Mouse (Mus musculus): ENCODE results near the gene Zfp988. TPM values are rescaled to one million over a fixed set of nuclear protein-coding genes. Genes with fewer than 3 reads are reported as not detected.
"Not testable (repeated sequence)": the region's sequence is repeated elsewhere in the genome, so short reads cannot be mapped to it uniquely, and the experiment has no call there.

Zfp988 gene
- polyA plus RNA-seq (2015; fragmentation: Nextera tagmentation; extraction: Ambion mirVana), result 0.09 and 0.22 TPM in 2 replicates

GRCm38 (mm10) chr4:147305436-147305835, at the start of gene Zfp988:
TSS of gene Zfp988 (plus strand) at chr4:147305674.
- H3K4me1 ChIP-seq (replicated peaks); H3K27ac ChIP-seq; H3K9ac ChIP-seq; H3K36me3 ChIP-seq; H3K4me3 ChIP-seq; H3K27me3 ChIP-seq; H3K4me2 ChIP-seq; ATAC-seq (ENCODE audit: low FRiP score): not testable (repeated sequence)
- H3K9me3 ChIP-seq, result peaks cover 13% of the 10 kb centered on the region
- 93% methylated on average over 6 of the region's 6 CpGs for WGBS

DNA sequence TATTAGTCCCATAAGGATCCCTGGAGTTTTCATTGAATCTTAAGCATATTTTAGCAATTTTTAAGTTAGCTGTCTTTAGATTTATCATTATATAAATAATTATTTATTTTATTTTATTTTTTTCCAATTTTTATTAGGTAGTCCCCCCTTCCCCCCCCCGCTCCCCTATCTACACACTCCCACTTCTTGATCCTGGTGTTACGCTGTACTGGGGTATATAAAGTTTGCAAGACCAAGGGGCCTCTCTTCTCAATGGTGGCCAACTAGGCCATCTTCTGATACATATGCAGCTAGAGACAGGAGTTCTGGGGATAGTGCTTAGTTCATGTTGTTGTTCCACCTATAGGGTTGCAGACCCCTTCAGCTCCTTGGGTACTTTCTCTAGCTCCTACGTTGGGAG, 42.8 kb upstream of the Zfp988 start:
- not testable (repeated sequence) for H3K27ac ChIP-seq; H3K9ac ChIP-seq; H3K4me2 ChIP-seq; ATAC-seq (ENCODE audit: low FRiP score); H3K4me3 ChIP-seq; H3K4me1 ChIP-seq (replicated peaks); H3K36me3 ChIP-seq; H3K27me3 ChIP-seq
- peaks cover 26% of the 10 kb centered on the region for H3K9me3 ChIP-seq
- WGBS, result 96% methylated on average over 2 of the region's 3 CpGs

DNA sequence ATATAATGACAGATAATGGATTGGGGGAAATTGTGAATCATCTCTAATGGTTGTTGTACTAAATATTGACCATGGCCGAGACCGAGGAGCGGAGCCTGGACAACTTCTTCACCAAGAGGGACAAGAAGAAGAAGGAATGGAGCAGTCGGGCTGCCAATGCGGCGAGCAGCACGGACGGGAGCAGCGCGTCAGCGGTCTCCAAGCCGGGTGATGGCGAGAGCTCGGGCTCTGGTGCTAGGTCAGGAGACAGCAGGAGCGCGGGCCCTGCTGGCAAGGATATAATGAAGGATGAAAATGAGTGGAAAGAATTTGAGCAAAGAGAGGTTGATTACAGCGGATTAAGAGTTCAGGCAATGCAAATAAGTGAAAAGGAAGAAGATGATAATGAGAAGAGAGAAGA, 38.2 kb upstream of the Zfp988 start:
- not testable (repeated sequence) for H3K36me3 ChIP-seq; H3K4me2 ChIP-seq; H3K27ac ChIP-seq; H3K27me3 ChIP-seq; H3K4me3 ChIP-seq; H3K4me1 ChIP-seq (replicated peaks); H3K9ac ChIP-seq; ATAC-seq (ENCODE audit: low FRiP score)
- WGBS, result 91% methylated on average over 16 of the region's 17 CpGs
- peaks cover 43% of the 10 kb centered on the region for H3K9me3 ChIP-seq

- not testable (repeated sequence) for H3K9ac ChIP-seq; H3K27me3 ChIP-seq; H3K4me2 ChIP-seq; H3K27ac ChIP-seq; H3K4me1 ChIP-seq (replicated peaks); ATAC-seq (ENCODE audit: low FRiP score); H3K36me3 ChIP-seq; H3K4me3 ChIP-seq
- 88% methylated on average over 25 of the region's 25 CpGs for WGBS
- H3K9me3 ChIP-seq, result peaks cover 53% of the 10 kb centered on the region
Measured at GRCm38 (mm10) chr4:147268735-147269134, 36.7 kb upstream of the Zfp988 start.

DNA sequence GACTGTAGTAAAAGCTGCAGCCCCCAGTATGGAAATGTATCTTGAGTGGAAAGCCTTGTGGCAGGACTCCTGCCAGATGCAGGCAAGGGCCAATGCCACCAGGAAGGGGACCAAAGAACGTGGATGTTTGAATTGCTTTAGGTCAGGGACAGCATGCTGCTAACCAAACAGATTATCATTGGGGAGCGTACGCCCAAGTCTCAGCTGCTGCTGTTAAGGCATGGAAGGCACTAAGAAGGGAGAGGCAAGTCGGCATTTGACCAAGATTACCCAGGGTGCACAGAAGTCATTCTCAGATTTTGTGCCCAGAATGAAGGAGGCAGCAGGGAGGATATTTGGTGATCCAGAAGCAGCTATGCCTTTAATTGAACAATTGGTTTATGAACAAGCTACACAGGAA, 35.4 kb upstream of the Zfp988 start:
- ATAC-seq (ENCODE audit: low FRiP score); H3K27ac ChIP-seq; H3K4me3 ChIP-seq; H3K4me1 ChIP-seq (replicated peaks); H3K27me3 ChIP-seq; H3K4me2 ChIP-seq; H3K9ac ChIP-seq; H3K36me3 ChIP-seq: not testable (repeated sequence)
- 87% methylated on average over 4 of the region's 4 CpGs for WGBS
- H3K9me3 ChIP-seq, result peaks cover 63% of the 10 kb centered on the region

DNA sequence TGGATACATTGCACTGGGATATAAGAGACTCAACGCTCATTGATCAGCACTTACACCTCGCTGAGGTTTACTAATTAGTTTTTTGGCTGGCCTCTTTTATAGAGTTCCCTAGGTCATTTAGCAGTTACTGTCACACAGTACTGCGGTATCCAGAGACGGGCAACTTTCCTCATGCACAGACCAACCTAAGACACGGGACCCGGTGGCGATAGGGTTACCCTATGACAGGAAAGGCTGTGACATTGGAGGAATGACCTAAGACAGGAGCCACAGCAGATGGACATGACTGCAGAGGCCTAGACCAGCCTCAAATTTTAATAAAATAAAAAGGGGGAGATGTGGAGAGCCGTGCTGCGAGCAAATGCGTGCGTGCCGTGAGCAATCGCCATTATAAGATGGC, 33.9 kb upstream of the Zfp988 start:
- not testable (repeated sequence) for H3K9ac ChIP-seq; H3K36me3 ChIP-seq; H3K27me3 ChIP-seq; H3K27ac ChIP-seq; H3K4me1 ChIP-seq (replicated peaks); H3K4me3 ChIP-seq; H3K4me2 ChIP-seq; ATAC-seq (ENCODE audit: low FRiP score)
- peaks cover 68% of the 10 kb centered on the region for H3K9me3 ChIP-seq
- WGBS, result 92% methylated on average over 13 of the region's 13 CpGs

DNA sequence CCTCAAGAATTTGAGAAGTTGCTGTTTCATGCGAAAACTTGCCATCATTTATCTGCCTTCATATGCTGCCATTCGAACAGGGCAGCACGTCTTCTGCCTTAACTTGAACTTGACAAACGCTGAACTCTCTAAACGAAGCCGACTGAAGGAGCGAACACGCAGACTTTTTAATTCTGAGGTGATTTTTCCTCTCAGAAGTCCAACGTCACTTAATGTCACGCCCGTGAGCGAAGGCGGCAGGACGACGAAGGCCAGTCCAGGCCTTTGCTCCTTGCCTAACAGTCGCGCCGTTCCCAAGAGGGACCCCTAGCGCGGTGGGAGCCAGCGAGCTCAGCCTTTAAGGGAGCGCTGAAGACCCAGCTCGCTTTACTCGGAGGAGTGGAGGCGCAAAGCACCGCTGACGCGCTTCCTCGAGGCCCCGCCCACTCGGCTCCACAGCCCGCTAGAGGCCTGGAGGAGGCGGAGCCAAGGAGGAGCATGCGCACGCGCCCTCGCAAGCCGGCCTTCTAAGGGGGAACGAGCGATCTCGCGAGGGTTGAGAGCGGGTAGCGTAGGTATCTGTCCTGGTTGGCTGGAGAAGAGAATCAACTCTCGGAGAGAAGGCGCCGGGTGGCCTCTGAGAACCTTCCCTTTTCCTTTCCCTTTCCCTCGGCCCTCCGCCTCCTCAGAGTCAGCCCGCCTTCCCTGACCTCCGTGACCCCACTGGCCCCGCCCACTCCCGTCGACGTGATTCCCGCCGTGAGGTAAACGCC, 30.3 kb upstream of the Zfp988 start:
- peak; percentile 85 for ATAC-seq (ENCODE audit: low FRiP score)
- not testable (repeated sequence) for H3K27me3 ChIP-seq; H3K9ac ChIP-seq; H3K4me1 ChIP-seq (replicated peaks); H3K36me3 ChIP-seq; H3K27ac ChIP-seq
- 36% methylated on average over 58 of the region's 58 CpGs for WGBS
- peak overlapping the region; percentile 30 for H3K4me3 ChIP-seq
- peaks cover 48% of the 10 kb centered on the region for H3K9me3 ChIP-seq
- peak overlapping the region; percentile 40 for H3K4me2 ChIP-seq

- H3K27me3 ChIP-seq; H3K27ac ChIP-seq; H3K9ac ChIP-seq; H3K36me3 ChIP-seq; ATAC-seq (ENCODE audit: low FRiP score); H3K4me1 ChIP-seq (replicated peaks): not testable (repeated sequence)
- WGBS, result 26% methylated on average over 54 of the region's 54 CpGs
- H3K9me3 ChIP-seq, result peaks cover 44% of the 10 kb centered on the region
- peak overlapping the region; percentile 30 for H3K4me3 ChIP-seq
- H3K4me2 ChIP-seq, result peak overlapping the region; percentile 40
Measured at GRCm38 (mm10) chr4:147275773-147276140, 29.7 kb upstream of the Zfp988 start.

DNA sequence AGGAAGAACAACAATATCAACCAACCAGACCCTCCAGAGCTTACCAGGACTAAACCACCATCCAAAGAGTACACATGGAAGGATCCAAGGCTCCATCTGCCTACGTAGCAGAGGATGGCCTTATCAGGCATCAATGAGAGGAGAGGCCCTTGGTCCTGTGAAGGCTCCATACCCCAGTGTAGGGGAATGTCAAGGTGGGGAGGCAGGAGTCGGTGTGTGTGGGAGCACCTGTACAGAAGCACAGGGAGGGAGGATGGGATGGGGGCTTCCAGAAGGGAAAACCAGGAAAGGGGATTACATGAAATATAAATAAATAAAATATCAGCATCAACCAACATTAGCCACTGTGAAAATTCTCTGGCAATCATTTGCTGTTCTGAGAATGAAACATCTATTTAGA, 25.1 kb upstream of the Zfp988 start:
- H3K27ac ChIP-seq; H3K4me1 ChIP-seq (replicated peaks); ATAC-seq (ENCODE audit: low FRiP score); H3K4me3 ChIP-seq; H3K4me2 ChIP-seq; H3K9ac ChIP-seq; H3K36me3 ChIP-seq; H3K27me3 ChIP-seq: not testable (repeated sequence)
- H3K9me3 ChIP-seq, result peaks cover 11% of the 10 kb centered on the region
- 78% methylated on average over 2 of the region's 2 CpGs for WGBS

DNA sequence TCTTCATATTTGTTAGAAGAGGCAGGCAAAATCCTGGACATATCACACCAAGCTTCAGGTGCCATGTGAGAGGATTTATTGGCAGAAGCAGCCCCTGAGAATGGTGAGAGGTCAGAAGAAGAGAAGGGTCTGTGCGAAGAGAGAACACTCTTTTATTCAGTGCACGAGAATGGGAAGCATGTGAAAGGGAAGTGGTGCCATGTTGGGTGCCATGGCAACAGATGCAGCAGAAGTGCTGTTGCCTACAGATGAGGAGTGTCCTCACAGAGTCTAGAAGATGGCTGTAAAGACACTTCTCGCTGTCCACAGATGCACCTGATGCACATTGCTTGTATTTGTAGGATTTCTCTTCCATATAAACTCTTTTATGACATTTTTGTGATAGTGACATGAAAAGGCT, 6.9 kb upstream of the Zfp988 start:
- not testable (repeated sequence) for H3K27ac ChIP-seq; H3K4me1 ChIP-seq (replicated peaks); H3K27me3 ChIP-seq; H3K4me3 ChIP-seq; H3K9ac ChIP-seq; ATAC-seq (ENCODE audit: low FRiP score); H3K36me3 ChIP-seq; H3K4me2 ChIP-seq; H3K9me3 ChIP-seq
- WGBS, result 73% methylated on average over 3 of the region's 3 CpGs

DNA sequence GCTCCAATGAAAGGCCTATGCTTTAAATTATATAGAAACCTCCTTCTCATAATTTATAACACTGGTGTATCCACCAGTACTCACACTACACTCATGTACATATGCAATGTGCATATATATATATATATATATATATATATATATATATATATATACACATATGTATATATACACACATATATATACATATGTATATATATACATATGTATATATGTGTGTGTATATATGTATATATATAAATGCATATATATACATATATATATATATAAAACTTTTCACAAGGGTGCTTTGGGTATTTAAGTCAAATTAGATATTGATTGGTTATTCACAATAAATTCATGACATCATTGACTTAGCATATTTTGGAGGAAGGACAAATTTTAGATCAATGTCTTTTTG, 3.1 kb upstream of the Zfp988 start:
- not testable (repeated sequence) for H3K4me1 ChIP-seq (replicated peaks); H3K4me3 ChIP-seq; ATAC-seq (ENCODE audit: low FRiP score); H3K4me2 ChIP-seq; H3K9ac ChIP-seq; H3K27ac ChIP-seq; H3K27me3 ChIP-seq; H3K36me3 ChIP-seq
- peaks cover 17% of the 10 kb centered on the region for H3K9me3 ChIP-seq

DNA sequence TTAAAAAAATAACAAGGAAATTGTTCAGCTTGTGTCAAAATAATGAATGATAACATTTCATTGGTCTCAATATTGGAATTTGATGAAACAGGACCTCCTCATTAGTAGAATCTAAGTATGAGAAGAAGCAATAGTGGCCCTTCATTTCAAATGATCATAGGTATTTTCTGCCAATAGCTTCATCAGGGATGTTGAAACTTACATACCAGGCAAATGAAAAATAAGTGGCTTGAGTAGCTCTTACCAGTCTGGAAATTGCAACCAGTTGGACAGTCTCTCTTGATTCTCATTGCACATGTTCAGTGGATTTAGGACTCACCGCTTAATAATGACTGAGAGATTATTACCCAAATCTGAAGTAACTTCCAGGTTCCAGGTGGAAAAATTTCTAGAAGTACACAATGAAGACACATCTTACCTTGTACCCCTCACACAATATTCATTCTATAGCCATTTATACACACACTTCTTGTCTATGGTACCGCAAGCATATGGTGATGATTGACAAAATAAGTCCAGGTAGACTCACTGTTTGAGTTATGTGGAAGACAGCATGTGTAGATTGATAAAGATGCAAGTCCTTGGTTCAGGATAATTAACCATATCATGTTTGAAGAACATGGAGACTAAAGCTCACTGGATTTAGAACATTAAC, 29.7 kb downstream of the Zfp988 start:
- H3K4me1 ChIP-seq (replicated peaks); H3K4me3 ChIP-seq; H3K27ac ChIP-seq; H3K36me3 ChIP-seq; H3K4me2 ChIP-seq; H3K27me3 ChIP-seq; H3K9ac ChIP-seq: not testable (repeated sequence)
- H3K9me3 ChIP-seq, result peaks cover 58% of the 10 kb centered on the region
- ATAC-seq (ENCODE audit: low FRiP score), result peak; percentile 68; the same call in 1 of the 2 replicates
- 91% methylated on average over 2 of the region's 2 CpGs for WGBS

DNA sequence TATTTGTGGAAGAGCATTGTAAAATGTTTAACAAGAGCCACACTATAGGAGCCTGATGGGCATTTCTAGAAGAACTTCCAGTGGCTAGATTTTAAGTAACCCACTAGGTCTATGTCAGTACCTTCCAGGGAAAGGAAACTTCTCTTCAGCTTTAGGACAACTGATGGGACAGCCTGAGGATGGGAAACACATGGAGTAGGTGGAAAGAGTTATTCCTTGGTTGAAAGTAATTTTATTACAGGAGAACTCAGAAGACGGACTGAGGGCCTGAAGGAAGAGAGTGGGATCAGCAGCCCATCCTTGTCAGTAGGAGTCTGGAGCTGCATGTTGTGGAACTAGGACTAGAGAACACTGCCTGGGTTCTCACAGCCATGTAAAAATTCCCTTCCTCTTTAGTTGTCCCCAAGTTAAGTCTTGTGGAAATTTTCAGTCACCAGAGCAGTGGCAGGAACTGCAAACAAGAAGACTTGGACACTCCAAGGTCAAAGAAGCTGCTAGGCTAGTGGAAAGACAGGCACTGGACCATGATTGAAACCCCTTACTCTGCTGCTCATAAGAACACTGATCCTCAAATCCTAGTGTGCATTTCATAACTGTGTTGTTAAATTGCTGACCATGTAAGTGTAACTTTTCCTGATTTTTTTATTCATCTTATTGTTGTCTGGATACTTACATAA, 30.4 kb downstream of the Zfp988 start:
- peaks cover 62% of the 10 kb centered on the region for H3K9me3 ChIP-seq
- WGBS, result 19% methylated on average over 1 of the region's 1 CpGs
- H3K27me3 ChIP-seq; H3K36me3 ChIP-seq; H3K4me2 ChIP-seq; H3K4me1 ChIP-seq (replicated peaks); H3K27ac ChIP-seq; H3K9ac ChIP-seq; H3K4me3 ChIP-seq: not testable (repeated sequence)
- ATAC-seq (ENCODE audit: low FRiP score), result peak; percentile 66
